Mouse (Mus musculus) cortical plate, adult 2 months (tissue): ENCODE measurements at regions not wholly inside any gene's neighbourhood (a gene's known extent, or its start where the extent isn't known, plus 50 kb on each side); places are given as distances from the start of the nearest gene placed in this dataset.

Experiments
- CTCF ChIP-seq: fragments of 200-500 bp; IDR thresholded peaks from 2 replicates; pipeline ENCODE4 v1.5.1; 2011; ENCODE audit warnings: mild to moderate bottlenecking, control low read depth, low read length; ENCODE audit not compliant: insufficient read depth; ENCODE audit errors: extremely low read depth
- POLR2A ChIP-seq: fragments of 200-500 bp; IDR thresholded peaks from 2 replicates; pipeline ENCODE4 v1.6.1; 2011; ENCODE audit warnings: mild to moderate bottlenecking, low read length, control low read depth; ENCODE audit not compliant: insufficient read depth; ENCODE audit errors: extremely low read depth

- TF ChIP-seq POLR2A (no peak), CTCF (no peak)
These were observed 629.9 kb upstream of the Sall1 start for GRCm38 (mm10) chr8:89673911-89674310.
